Mouse (Mus musculus) liver, postnatal 0 days (tissue): ENCODE measurements around the gene Pgpep1. TPM values are rescaled to one million over a fixed set of nuclear protein-coding genes. Genes with fewer than 3 reads are reported as not detected.

Experiments
- ATAC-seq: fragments of 200-750 bp; cut with Nextera tagmentation; 2 replicates; pipeline ENCODE4 v1.8.0; 2017; ENCODE audit warnings: mild to moderate bottlenecking, moderate library complexity
- DNase-seq: peaks from one replicate; pipeline ENCODE4 v3.0.0-alpha.2; 2016
- H3K27ac ChIP-seq: fragments of 300-500 bp; sonication (generic); 2 replicates; pipeline ENCODE4 v1.5.1; 2014; ENCODE audit warnings: antibody characterized with exemption, moderate library complexity, mild to moderate bottlenecking, low read depth
- H3K27me3 ChIP-seq: fragments of 300-500 bp; sonication (generic); 2 replicates; pipeline ENCODE4 v1.6.1; 2014; ENCODE audit warnings: low read length, control low read depth, mixed read lengths; ENCODE audit not compliant: insufficient read depth
- H3K36me3 ChIP-seq: fragments of 300-500 bp; sonication (generic); replicated peaks from 2 replicates; pipeline ENCODE4 v1.6.1; 2014; ENCODE audit warnings: mild to moderate bottlenecking, control low read depth, low read length, moderate library complexity, mixed read lengths; ENCODE audit not compliant: insufficient read depth
- H3K4me1 ChIP-seq: fragments of 300-500 bp; sonication (generic); 2 replicates; pipeline ENCODE4 v1.6.1; 2014; ENCODE audit warnings: antibody characterized with exemption, mild to moderate bottlenecking, control low read depth; ENCODE audit not compliant: insufficient read depth
- H3K4me2 ChIP-seq: fragments of 300-500 bp; sonication (generic); 2 replicates; pipeline ENCODE4 v1.6.1; 2014; ENCODE audit warnings: low read depth, mild to moderate bottlenecking, low read length, moderate library complexity, mixed read lengths
- H3K4me3 ChIP-seq: fragments of 300-500 bp; sonication (generic); 2 replicates; pipeline ENCODE4 v1.5.1; 2014; ENCODE audit warnings: low read depth, low read length
- H3K9ac ChIP-seq: fragments of 300-500 bp; sonication (generic); replicated peaks from 2 replicates; pipeline ENCODE4 v1.6.1; 2014; ENCODE audit warnings: mild to moderate bottlenecking, moderate library complexity
- H3K9me3 ChIP-seq: fragments of 300-500 bp; sonication (generic); 2 replicates; pipeline ENCODE4 v1.6.1; 2016; ENCODE audit warnings: mild to moderate bottlenecking, control low read depth, low read length, mixed read lengths
- CTCF ChIP-seq: sonication (generic); IDR thresholded peaks from 2 replicates; pipeline ENCODE4 v1.5.1; 2016; ENCODE audit warnings: antibody characterized with exemption, low read depth
- EP300 ChIP-seq: IDR thresholded peaks from 2 replicates; pipeline ENCODE4 v1.6.1; 2016; ENCODE audit warnings: antibody characterized with exemption, low read depth, mild to moderate bottlenecking
- WGBS: fragments of 180-500 bp; shearing (Covaris S2); extraction: QIAGEN DNeasy Blood & Tissue Kit; methylation state at CpG from one replicate; pipeline ENCODE4 v1.1.7; 2014; ENCODE audit not compliant: insufficient replicate concordance; 5-methylcytosine and 5-hydroxymethylcytosine counted together
- polyA plus RNA-seq: library from polyadenylated mRNA; unstranded; fragments of >200 nt; fragmentation: Nextera tagmentation; extraction: Ambion mirVana; gene quantifications from 2 replicates; pipeline ENCODE4 v1.2.1, GENCODE M21; 2015

The Pgpep1 gene
- polyA plus RNA-seq, 1 experiment from 2014 or later, result 31.0 TPM

DNA sequence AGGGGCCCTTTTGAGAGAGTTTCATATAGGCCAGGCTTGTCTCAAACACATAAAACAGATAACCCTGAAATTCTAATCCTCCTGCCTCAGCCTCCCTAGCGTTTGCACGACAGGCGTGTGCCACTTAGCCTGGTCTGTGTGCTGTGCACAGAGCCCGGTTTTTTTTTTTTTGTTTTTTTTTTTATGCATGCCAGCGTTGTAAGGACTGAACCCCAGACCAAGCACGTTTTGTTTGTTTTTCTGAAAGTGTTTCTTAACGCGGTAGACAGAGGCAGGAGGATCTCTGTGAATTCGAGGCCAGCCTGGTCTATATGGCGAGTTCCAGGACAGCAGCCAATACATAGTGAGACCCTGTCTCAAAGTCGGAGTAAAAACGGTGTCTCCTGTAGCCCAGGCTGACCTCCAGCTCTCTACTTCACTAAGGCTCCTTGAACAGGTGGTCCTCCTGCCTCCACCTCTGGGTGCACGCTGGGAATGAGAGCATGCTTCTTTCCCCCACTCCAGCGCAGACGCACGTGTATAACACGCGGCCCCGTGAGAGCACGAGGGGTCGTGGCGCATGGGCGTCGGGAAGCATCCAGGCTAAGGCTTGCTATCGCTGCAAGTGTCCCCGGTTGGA is 51.3 kb downstream of the Pgpep1 start, which contains the start of gene Ssbp4:
Ssbp4 (minus strand) TSS at position 124 of the 619 bp plus-strand sequence.
- WGBS, result 3% methylated on average over 26 of the region's 26 CpGs

DNA sequence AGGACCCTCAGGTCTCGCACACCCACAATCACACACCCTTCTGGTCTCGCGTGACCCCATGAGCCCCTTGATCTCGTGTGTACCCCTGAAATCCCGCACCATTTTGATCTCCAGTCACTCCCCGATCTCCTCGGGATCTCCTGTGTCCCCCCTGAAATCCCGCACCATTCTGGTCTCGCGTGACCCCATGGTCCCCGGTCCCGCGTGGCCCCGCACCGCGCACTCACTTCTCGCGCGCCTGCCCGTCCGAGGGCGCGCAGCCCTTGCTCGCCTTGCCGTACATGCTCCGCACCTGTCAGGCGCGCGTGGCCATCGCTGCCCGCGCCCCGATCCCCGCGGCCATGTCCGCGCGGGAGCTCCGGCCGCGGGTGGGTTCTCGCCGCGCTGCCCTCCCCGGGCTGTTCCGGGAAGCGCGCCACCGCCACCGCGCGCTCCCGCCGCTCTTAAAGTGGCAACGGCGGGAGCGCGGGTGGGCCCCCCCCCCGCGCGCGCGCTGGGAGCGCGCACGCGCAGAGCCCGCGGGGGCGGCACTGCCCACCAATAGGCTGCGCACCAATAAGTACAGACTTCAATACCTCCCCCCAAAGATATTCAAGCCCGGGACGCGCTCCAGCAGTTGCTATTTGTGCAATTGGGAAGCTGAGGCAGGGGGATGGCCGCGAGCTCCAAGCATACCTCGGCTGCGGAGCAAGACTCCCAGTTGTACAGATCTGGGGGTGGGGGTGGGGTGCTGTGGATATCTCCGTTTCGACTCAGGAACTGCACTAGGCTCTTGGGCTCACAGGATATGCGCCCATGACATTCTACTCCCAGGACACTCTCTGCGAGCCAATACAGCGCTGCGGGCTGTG is 52.1 kb downstream of the Pgpep1 start:
- Histone ChIP-seq H3K9me3 (no peaks in the 10 kb centered on the region), H3K36me3 (no peaks in the 10 kb centered on the region), H3K9ac (peak overlapping the region; percentile 83), H3K4me2 (peak overlapping the region; percentile 88), H3K27ac (peak overlapping the region; percentile 96), H3K4me1 (peaks cover 44% of the 10 kb centered on the region), H3K27me3 (peaks cover 6% of the 10 kb centered on the region; the same call in 1 of the 2 replicates), H3K4me3 (peak overlapping the region; percentile 74)
- TF ChIP-seq EP300 (no peak), CTCF (no peak)
- WGBS, result under 1% methylated on average over 80 of the region's 84 CpGs
- peak; percentile 61 for DNase-seq
- peak; percentile 14 for ATAC-seq

More for the DNA sequence above, 51.3 kb downstream of the Pgpep1 start, which contains the start of gene Ssbp4:
- Histone ChIP-seq H3K9ac (peak within 1 kb of the TSS; percentile 83), H3K9me3 (no peaks in the 10 kb centered on the region), H3K4me1 (peaks cover 44% of the 10 kb centered on the region), H3K27me3 (peaks cover 6% of the 10 kb centered on the region; the same call in 1 of the 2 replicates), H3K4me3 (peak within 1 kb of the TSS; percentile 74), H3K36me3 (no peaks in the 10 kb centered on the region), H3K27ac (peak within 1 kb of the TSS; percentile 96), H3K4me2 (peak within 1 kb of the TSS; percentile 88)
- DNase-seq (no peak), ATAC-seq (no peak)
- TF ChIP-seq EP300 (no peak), CTCF (no peak)

DNA sequence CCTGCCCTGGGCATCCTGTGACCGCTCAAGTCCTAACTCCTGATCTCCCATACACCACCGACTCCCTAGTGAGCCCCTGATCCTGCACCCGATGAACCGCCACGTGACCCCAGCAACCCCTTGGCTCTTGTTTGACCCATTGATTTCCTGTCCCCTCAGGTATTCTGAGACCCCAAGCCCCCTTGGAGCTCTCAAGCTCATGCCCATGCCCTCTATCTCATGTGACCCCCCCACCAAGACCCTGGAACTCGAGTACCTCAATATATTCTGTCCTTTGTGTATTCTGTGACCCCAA is 52.6 kb downstream of the Pgpep1 start:
- no peak for TF ChIP-seq EP300
- H3K4me1 ChIP-seq, result peaks cover 44% of the 10 kb centered on the region
- peak overlapping the region; percentile 88 for H3K4me2 ChIP-seq
- DNase-seq (no peak), ATAC-seq (no peak)
- peaks cover 6% of the 10 kb centered on the region; the same call in 1 of the 2 replicates for H3K27me3 ChIP-seq
- WGBS, result 13% methylated on average over 6 of the region's 6 CpGs
- H3K4me3 ChIP-seq, result peak overlapping the region; percentile 74
- no peaks in the 10 kb centered on the region for H3K36me3 ChIP-seq
- peak overlapping the region; percentile 83 for H3K9ac ChIP-seq
- peak overlapping the region; percentile 96; the same call in 1 of the 2 replicates for H3K27ac ChIP-seq
- H3K9me3 ChIP-seq, result no peaks in the 10 kb centered on the region

DNA sequence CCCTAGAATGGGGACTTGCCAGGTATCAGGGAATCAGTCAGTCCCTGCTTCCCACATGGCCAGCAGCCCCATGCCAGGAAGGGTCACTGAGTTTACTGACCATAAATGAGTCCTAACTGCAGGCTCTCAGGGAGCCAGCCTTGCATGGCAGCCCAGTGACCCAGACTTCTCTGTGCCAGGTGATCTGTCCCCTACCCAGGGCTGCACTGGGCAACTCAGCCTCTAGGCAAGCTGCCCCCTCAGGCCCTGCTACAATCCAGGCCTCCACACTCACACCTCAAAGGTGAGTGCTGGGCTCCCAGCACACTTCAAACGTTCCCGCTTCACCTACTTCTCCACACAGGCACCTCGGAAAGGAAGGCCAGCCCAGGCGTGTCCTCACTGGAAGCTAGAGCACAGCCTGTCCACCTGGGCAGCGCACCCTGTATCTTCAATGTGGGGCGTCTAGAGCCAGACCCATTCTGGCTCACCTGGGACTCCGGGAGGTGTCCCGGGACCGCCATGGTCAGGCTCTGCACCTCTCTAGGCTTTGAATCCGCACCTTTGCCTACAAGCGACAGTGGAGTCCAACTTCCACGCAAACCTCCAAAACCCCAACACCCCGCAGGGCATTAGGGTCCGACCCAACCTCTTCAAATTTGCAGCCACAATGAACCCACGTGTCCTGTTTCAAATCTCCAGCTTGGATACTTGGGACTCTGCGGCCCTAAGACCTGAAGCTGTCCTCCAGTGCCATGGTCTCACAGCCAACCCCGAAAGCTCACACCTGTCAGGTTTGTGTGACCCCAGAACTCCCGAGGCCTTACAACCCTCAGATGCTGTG is 53.2 kb downstream of the Pgpep1 start:
- H3K27ac ChIP-seq, result no peak overlapping the region
- 63% methylated on average over 18 of the region's 18 CpGs for WGBS
- DNase-seq (no peak), ATAC-seq (no peak)
- no peaks in the 10 kb centered on the region for H3K36me3 ChIP-seq
- H3K4me2 ChIP-seq, result peak overlapping the region; percentile 88
- peaks cover 6% of the 10 kb centered on the region; the same call in 1 of the 2 replicates for H3K27me3 ChIP-seq
- no peaks in the 10 kb centered on the region for H3K9me3 ChIP-seq
- peak overlapping the region; percentile 83 for H3K9ac ChIP-seq
- H3K4me3 ChIP-seq, result peak overlapping the region; percentile 74
- peaks cover 44% of the 10 kb centered on the region for H3K4me1 ChIP-seq
- TF ChIP-seq EP300 (no peak), CTCF (no peak)

DNA sequence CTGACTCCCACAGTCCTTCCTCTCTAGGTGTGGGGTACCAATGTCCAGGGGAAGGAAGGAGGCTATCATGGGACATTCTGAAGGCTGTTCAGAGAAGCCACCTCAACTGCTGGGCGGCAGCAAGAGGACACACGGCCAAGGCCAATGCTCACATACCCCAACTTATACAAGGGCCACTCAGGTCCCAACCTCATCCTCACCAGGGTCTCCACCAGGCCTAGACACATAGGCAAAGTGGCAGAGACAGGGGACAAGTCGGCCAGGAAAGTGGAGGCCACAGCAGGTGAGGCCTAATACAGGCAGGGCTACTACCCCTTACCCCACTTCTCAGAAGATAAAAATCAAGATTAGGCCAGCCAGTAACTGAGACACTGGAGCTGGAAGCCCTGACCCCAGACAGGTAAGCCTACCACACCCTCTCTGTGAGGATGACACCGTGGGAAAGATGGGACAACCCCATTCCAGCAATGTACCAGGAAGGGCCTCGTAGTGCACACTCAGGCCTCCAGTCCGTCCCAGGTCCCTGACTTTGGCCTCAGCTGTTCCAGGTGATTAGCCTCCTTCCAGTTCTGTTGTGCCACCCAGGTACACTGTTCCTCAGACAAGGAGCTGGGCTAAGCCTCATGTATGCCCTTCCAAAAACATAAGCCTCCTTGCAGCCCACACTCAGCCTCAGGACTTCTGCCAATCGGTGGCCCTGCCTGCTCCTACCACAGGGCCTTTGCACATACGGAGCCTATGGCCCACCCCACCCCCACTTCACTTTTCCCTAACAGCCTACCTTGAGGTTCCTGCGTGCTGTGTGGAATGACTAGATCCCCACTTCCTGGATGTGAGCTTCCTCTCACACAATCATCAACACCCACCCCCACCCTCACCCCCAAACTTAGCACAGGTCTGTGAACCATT is 54.1 kb downstream of the Pgpep1 start:
- DNase-seq (no peak), ATAC-seq (no peak)
- peak overlapping the region; percentile 88; the same call in 1 of the 2 replicates for H3K4me2 ChIP-seq
- no peak for TF ChIP-seq EP300
- no peak for TF ChIP-seq CTCF
- H3K4me1 ChIP-seq, result peaks cover 42% of the 10 kb centered on the region
- no peak overlapping the region for H3K4me3 ChIP-seq
- H3K27me3 ChIP-seq, result peaks cover 6% of the 10 kb centered on the region; the same call in 1 of the 2 replicates
- no peak overlapping the region for H3K9ac ChIP-seq
- H3K27ac ChIP-seq, result no peak overlapping the region
- no peaks in the 10 kb centered on the region for H3K36me3 ChIP-seq
- 84% methylated on average over 9 of the region's 9 CpGs for WGBS
- H3K9me3 ChIP-seq, result no peaks in the 10 kb centered on the region
